Mouse (Mus musculus) heart, adult 2 months (tissue): ENCODE data around the gene Daglb.

Source experiments
- CTCF ChIP-seq: fragments of 200-600 bp; IDR thresholded peaks from 2 replicates; pipeline ENCODE4 v1.8.1; 2022; ENCODE audit warnings: antibody characterized with exemption, mild to moderate bottlenecking, moderate library complexity
- EP300 ChIP-seq: fragments of 200-500 bp; IDR thresholded peaks from 2 replicates; pipeline ENCODE4 v1.6.1; 2011; ENCODE audit warnings: low read depth, low read length, control low read depth; ENCODE audit not compliant: insufficient read depth
- POLR2A ChIP-seq: fragments of 200-500 bp; IDR thresholded peaks from 2 replicates; pipeline ENCODE4 v1.6.1; 2011; ENCODE audit warnings: mild to moderate bottlenecking, low read depth, low read length, control low read depth; ENCODE audit not compliant: insufficient read depth

GRCm38 (mm10) chr5:143484955-143485354 lies 20.6 kb downstream of the Daglb start:
- TF ChIP-seq CTCF: no peak
- TF ChIP-seq POLR2A: no peak
- TF ChIP-seq EP300: no peak
